13 mouse cellular contexts compared by ENCODE assay signal in the genomic region with DNA sequence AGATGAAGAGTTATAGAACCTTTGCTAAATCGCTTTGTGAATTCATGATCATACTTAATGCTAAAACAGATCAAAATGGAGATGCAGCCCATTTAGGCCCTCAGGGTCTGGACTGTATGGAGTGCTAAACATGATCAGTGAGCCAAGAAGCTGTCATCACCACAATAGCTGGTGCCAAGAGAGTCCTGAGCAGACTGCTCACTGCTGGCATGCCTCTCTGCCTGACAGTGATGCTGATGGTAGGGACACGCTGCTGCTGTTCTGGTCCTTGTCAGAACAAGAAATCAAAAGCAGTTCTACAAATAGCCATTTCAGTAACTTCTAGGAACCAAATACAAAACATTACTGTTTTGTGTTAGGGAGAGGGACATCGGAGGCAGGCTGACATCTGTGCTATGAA. TPM values are rescaled to one million over a fixed set of nuclear protein-coding genes. Genes with fewer than 3 reads are reported as not detected.
DNase-seq lines count a peak whose midpoint lies in the region; ATAC-seq lines count a peak whose summit lies in the region.
"Had no signal": no experiment of that assay in that cellular context is flagged by ENCODE, and none has a peak within 500 bp of the region (broad histone marks: within the 10 kb centered on the region; RNA-seq: fewer than 3 reads in every experiment).

No protein-coding gene starts in this region.

- no peaks in the 10 kb centered on the region for H3K4me1 ChIP-seq in hindbrain, embryonic 15.5 days (replicated peaks)
- H3K4me1 ChIP-seq in hindbrain, embryonic 10.5 days (replicated peaks), result no peaks in the 10 kb centered on the region
- H3K4me1 ChIP-seq: liver, embryonic 15.5 days; neural tube, embryonic 13.5 days had no signal

- no peaks in the 10 kb centered on the region for H3K36me3 ChIP-seq in hindbrain, embryonic 15.5 days
- no peaks in the 10 kb centered on the region for H3K36me3 ChIP-seq in hindbrain, embryonic 10.5 days
- H3K36me3 ChIP-seq: G1E; liver, embryonic 15.5 days; neural tube, embryonic 13.5 days had no signal

- no peaks in the 10 kb centered on the region for H3K27me3 ChIP-seq in hindbrain, embryonic 15.5 days
- no peaks in the 10 kb centered on the region for H3K27me3 ChIP-seq in hindbrain, embryonic 10.5 days (ENCODE audit: insufficient read depth, poor library complexity, severe bottlenecking)
- H3K27me3 ChIP-seq: liver, embryonic 15.5 days; neural tube, embryonic 13.5 days had no signal

- no peak overlapping the region for H3K9ac ChIP-seq in hindbrain, embryonic 15.5 days
- H3K9ac ChIP-seq: liver, embryonic 15.5 days; neural tube, embryonic 13.5 days had no signal

- no peak overlapping the region for H3K27ac ChIP-seq in hindbrain, embryonic 15.5 days (replicated peaks)
- H3K27ac ChIP-seq in hindbrain, embryonic 10.5 days, result no peak overlapping the region
- H3K27ac ChIP-seq: liver, embryonic 15.5 days; neural tube, embryonic 13.5 days had no signal

- ATAC-seq in hindbrain, embryonic 15.5 days (ENCODE audit: low FRiP score, low read depth), result peak; percentile 84; the same call in 1 of the 2 replicates

- no peaks in the 10 kb centered on the region for H3K9me3 ChIP-seq in hindbrain, embryonic 15.5 days
- H3K9me3 ChIP-seq in hindbrain, embryonic 10.5 days, result no peaks in the 10 kb centered on the region
- H3K9me3 ChIP-seq: G1E; liver, embryonic 15.5 days; neural tube, embryonic 13.5 days had no signal

- WGBS in hindbrain, embryonic 15.5 days, result 58% methylated on average over 3 of the region's 3 CpGs
- 85% methylated on average over 3 of the region's 3 CpGs for WGBS in hindbrain, embryonic 10.5 days

- H3K4me2 ChIP-seq in hindbrain, embryonic 15.5 days, result no peak overlapping the region
- H3K4me2 ChIP-seq: liver, embryonic 15.5 days; neural tube, embryonic 13.5 days had no signal

- H3K4me3 ChIP-seq in hindbrain, embryonic 15.5 days, result no peak overlapping the region
- no peak overlapping the region for H3K4me3 ChIP-seq in hindbrain, embryonic 10.5 days
- H3K4me3 ChIP-seq: liver, embryonic 15.5 days; neural tube, embryonic 13.5 days had no signal

- DNase-seq in hindbrain, embryonic 10.5 days (ENCODE audit: low spot score), result no peak
- DNase-seq in cerebellum, adult 9-11 months, result peak; percentile 28
- peak; percentile 14 to 17 for DNase-seq in frontal cortex, postnatal 14 days (ENCODE audit: low spot score in 2 of 2)
- peak; percentile 27 to 72 for DNase-seq in lung, postnatal 4 days
- DNase-seq in thymus, postnatal 4 days, result no peak
- no peak for DNase-seq in urinary bladder, adult 2 months (ENCODE audit: low spot score)
- DNase-seq: adrenal gland, postnatal 25 days; kidney, adult 18-20 months had no signal

RNA-seq across cellular contexts. Expression of gene Crisp4, which starts 35.5 kb away (rescaled TPM):
- not detected in 2 replicates for polyA plus RNA-seq in hindbrain, embryonic 15.5 days (2015; fragmentation: Nextera tagmentation; extraction: Ambion mirVana)
- polyA plus RNA-seq in hindbrain, embryonic 10.5 days (2016; fragmentation: Nextera tagmentation; extraction: Ambion mirVana), result not detected in 2 replicates
- not detected in 2 replicates for polyA plus RNA-seq in urinary bladder, adult 2 months (2012; rRNA removed)
- polyA plus RNA-seq: G1E; liver, embryonic 15.5 days; neural tube, embryonic 13.5 days; stomach, embryonic 16.5 days had no signal

RNA-seq across cellular contexts. Expression of gene Defb18, which starts 56.1 kb away (rescaled TPM):
- polyA plus RNA-seq in hindbrain, embryonic 15.5 days (2015; fragmentation: Nextera tagmentation; extraction: Ambion mirVana), result not detected in 2 replicates
- not detected in 2 replicates for polyA plus RNA-seq in hindbrain, embryonic 10.5 days (2016; fragmentation: Nextera tagmentation; extraction: Ambion mirVana)
- not detected in 2 replicates for polyA plus RNA-seq in urinary bladder, adult 2 months (2012; rRNA removed)
- polyA plus RNA-seq: G1E; liver, embryonic 15.5 days; neural tube, embryonic 13.5 days; stomach, embryonic 16.5 days had no signal

Comparison
In these comparisons a context has a peak if more than half of its experiments do, and no peak if none do; other contexts are left out.
1. DNase-seq: peak in cerebellum, adult 9-11 months (single experiment), frontal cortex, postnatal 14 days (2 of 2) and lung, postnatal 4 days (2 of 2); none in hindbrain, embryonic 10.5 days (single experiment), thymus, postnatal 4 days (single experiment) and urinary bladder, adult 2 months (single experiment).